Mouse (Mus musculus): ENCODE data around the gene Fbxw8.

DNA sequence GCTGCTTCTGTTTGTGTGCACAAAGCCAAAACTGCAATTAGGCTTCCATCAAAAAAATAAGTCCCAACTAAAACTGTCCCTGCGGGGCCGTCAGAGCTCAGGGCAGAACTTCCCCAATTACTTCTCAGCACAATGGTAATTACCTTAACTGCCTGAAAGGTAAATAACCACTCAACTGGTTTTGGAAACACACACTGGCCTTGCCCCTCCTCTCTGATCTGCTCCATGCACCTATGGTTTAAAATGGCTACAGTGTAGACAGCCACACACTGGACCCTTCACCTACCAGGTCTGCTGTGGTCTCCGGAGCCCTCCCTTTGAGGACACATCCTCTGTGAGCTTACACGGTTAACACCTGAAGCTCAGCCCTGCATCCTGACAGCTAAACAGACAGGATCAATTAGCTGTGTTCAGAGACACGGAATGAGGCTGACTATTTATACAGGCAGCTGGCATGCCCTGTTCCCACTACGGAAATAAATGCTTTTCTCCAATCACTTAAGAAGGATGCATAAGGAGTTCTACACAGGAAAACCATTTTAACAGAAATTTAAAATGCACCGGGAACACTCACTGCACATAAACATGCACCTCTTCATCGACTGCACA, 55.3 kb downstream of the Fbxw8 start:
- no peak for TF ChIP-seq CTCF (IDR thresholded peaks at IDR 0.05; ENCODE audit: low read depth)
- TF ChIP-seq EP300 (IDR thresholded peaks at IDR 0.05; ENCODE audit: low read depth) = no peak

Data from heart, postnatal 0 days (tissue).